Comparison of ENCODE assay signal across 12 mouse cellular contexts in the genomic region with DNA sequence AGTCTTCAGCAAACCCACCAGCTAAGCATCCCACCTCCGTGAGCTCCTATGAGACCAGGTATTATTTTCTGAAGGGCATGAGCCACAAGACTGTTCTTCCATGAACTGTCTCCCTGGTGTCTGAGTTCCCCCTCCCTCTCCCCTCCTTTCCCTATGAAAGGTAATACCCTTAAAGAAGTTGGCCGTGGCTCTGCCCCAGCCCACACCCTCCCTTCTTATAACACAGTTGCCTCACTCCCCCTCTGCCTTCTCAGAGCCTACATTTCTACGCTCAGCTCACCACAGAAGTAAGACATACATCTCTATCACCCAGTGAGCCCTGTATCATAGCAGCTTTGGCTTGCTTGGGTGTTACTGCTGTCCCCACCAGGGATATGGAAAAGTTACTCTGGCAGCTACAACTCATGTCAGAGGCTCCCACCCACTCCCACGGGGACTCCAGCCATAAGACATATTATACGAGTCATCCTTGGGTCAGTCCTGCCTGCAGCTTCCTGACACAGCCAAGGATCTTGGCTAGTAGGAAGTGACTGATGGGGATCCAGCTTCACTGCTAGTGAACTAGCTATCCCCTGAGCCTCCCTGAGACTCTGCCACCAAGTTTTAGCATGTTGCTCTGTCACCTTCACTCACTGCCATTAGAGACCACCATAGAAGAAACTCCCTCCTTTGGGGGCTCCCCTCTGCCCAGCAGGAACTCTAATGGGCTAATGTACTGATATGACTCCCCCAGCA. TPM values are rescaled to one million over a fixed set of nuclear protein-coding genes. Genes with fewer than 3 reads are reported as not detected.
DNase-seq lines count a peak whose midpoint lies in the region; ATAC-seq and TF ChIP-seq lines count a peak whose summit lies in the region.
"Had no signal": no experiment of that assay in that cellular context is flagged by ENCODE, and none has a peak within 500 bp of the region (broad histone marks: within the 10 kb centered on the region; RNA-seq: fewer than 3 reads in every experiment).

No protein-coding gene starts in this region.

- no peak for TF ChIP-seq POLR2A in kidney, adult 2 months (IDR thresholded peaks at IDR 0.05; ENCODE audit: low read depth, low read length)

- no peak overlapping the region for H3K4me2 ChIP-seq in liver, embryonic 12.5 days
- H3K4me2 ChIP-seq: neural tube, embryonic 13.5 days had no signal

- ATAC-seq in CD4-positive, CD25-positive, alpha-beta regulatory T cell, adult 4 months, result peak; percentile 16
- no peak for ATAC-seq in liver, embryonic 12.5 days

- no peaks in the 10 kb centered on the region for H3K4me1 ChIP-seq in kidney, adult 2 months (ENCODE audit: control insufficient read depth, insufficient read depth, low read length)
- H3K4me1 ChIP-seq in liver, embryonic 12.5 days, result peaks cover 66% of the 10 kb centered on the region
- H3K4me1 ChIP-seq: neural tube, embryonic 13.5 days had no signal

- 0 out of 2 replicates have a peak overlapping the region, but pooled peaks have one; percentile 49 for H3K27ac ChIP-seq in kidney, adult 2 months (ENCODE audit: insufficient read depth, low read depth, low read length)
- peak overlapping the region; percentile 70 for H3K27ac ChIP-seq in liver, embryonic 12.5 days
- H3K27ac ChIP-seq: left cerebral cortex, adult 2 months; neural tube, embryonic 13.5 days had no signal

- no peaks in the 10 kb centered on the region for H3K27me3 ChIP-seq in kidney, adult 2 months (replicated peaks; ENCODE audit: control insufficient read depth, insufficient read depth, low read length)
- H3K27me3 ChIP-seq in liver, embryonic 12.5 days (replicated peaks), result no peaks in the 10 kb centered on the region
- H3K27me3 ChIP-seq: neural tube, embryonic 13.5 days had no signal

- 39% methylated on average over 5 of the region's 5 CpGs for WGBS in kidney, adult 2 months
- WGBS in liver, embryonic 12.5 days (ENCODE audit: insufficient replicate concordance), result 37% methylated on average over 5 of the region's 5 CpGs

- H3K9ac ChIP-seq in liver, embryonic 12.5 days, result no peak overlapping the region
- H3K9ac ChIP-seq: neural tube, embryonic 13.5 days had no signal

- peaks cover 8% of the 10 kb centered on the region; the same call in 1 of the 2 replicates for H3K9me3 ChIP-seq in liver, embryonic 12.5 days (replicated peaks)
- H3K9me3 ChIP-seq: neural tube, embryonic 13.5 days had no signal

- no peak for TF ChIP-seq CTCF in kidney, adult 2 months (conservative IDR thresholded peaks at IDR 0.05; ENCODE audit: insufficient read depth, insufficient read length, low read depth, low read length)

- no peak for DNase-seq in kidney, adult 2 months
- DNase-seq in kidney, postnatal 10 days, result no peak
- DNase-seq in 3T3-L1 (ENCODE audit: low read depth, low spot score), result peak; percentile 75
- DNase-seq in embryo, embryonic 9.5 days (ENCODE audit: extremely low spot score), result no peak
- DNase-seq in ovary, adult 18-20 months (ENCODE audit: low spot score), result no peak
- no peak for DNase-seq in cerebellum, adult 8-10 months
- DNase-seq: adrenal gland, postnatal 25 days; kidney, adult 18-20 months had no signal

- H3K36me3 ChIP-seq in kidney, adult 2 months (ENCODE audit: control insufficient read depth, insufficient read depth, low read length), result no peaks in the 10 kb centered on the region
- H3K36me3 ChIP-seq in liver, embryonic 12.5 days, result 0 out of 2 replicates have a peak, but pooled peaks cover 4% of the 10 kb centered on the region
- H3K36me3 ChIP-seq: neural tube, embryonic 13.5 days had no signal

- no peak overlapping the region for H3K4me3 ChIP-seq in kidney, adult 2 months (ENCODE audit: insufficient read depth, low read depth, low read length)
- no peak overlapping the region for H3K4me3 ChIP-seq in liver, embryonic 12.5 days
- H3K4me3 ChIP-seq: left cerebral cortex, adult 2 months; neural tube, embryonic 13.5 days had no signal

RNA-seq across cellular contexts. Expression of gene Ggta1, which starts 33.4 kb away (rescaled TPM):
- 4.6 and 6.1 TPM in 2 replicates for polyA plus RNA-seq in kidney, adult 2 months (2012; rRNA removed)
- 10 to 100 TPM; 19.3 to 28.4 TPM for polyA plus RNA-seq in CD4-positive, CD25-positive, alpha-beta regulatory T cell, adult 4 months (2017; shearing (Covaris generic))
- polyA plus RNA-seq in liver, embryonic 12.5 days (2016; fragmentation: Nextera tagmentation; extraction: Ambion mirVana), result 12.7 and 13.0 TPM in 2 replicates
